Mouse (Mus musculus) testis, adult 2 months (tissue): ENCODE measurements around the gene Pnp.

Source experiments
- CTCF ChIP-seq: fragments of 200-500 bp; IDR thresholded peaks from 2 replicates; pipeline ENCODE4 v1.5.1; 2012; ENCODE audit warnings: low read depth, mild to moderate bottlenecking, inconsistent platforms, low read length, moderate library complexity; ENCODE audit not compliant: control insufficient read depth, insufficient read depth, insufficient replicate concordance
- POLR2A ChIP-seq: fragments of 200-500 bp; IDR thresholded peaks from 2 replicates; pipeline ENCODE4 v1.6.1; 2012; ENCODE audit warnings: low read depth, mild to moderate bottlenecking, inconsistent platforms, low read length, moderate library complexity; ENCODE audit not compliant: control insufficient read depth

GRCm38 (mm10) chr14:50895407-50895806 lies 35.5 kb upstream of the Pnp start:
- no peak for TF ChIP-seq CTCF
- TF ChIP-seq POLR2A = no peak
